Mouse (Mus musculus) spleen, adult 2 months (tissue): ENCODE data around the gene Clec3b. TPM values are rescaled to one million over a fixed set of nuclear protein-coding genes. Genes with fewer than 3 reads are reported as not detected.

Source experiments
- DNase-seq, 2 experiments: peaks; one replicate each; pipeline versions ENCODE4 v3.0.0 to v3.0.0-alpha.2; 2012 to 2021; ENCODE audit warnings: low spot score in 2 of 2, low read depth in 1 of 2
- H3K27ac ChIP-seq: fragments of 200-500 bp; 2 replicates; pipeline ENCODE4 v1.5.1; 2012; ENCODE audit warnings: low read length, inconsistent platforms; ENCODE audit not compliant: insufficient read depth
- H3K27me3 ChIP-seq: fragments of 200-500 bp; 2 replicates; pipeline ENCODE4 v1.6.1; 2012; ENCODE audit warnings: mild to moderate bottlenecking, moderate library complexity, low read length, inconsistent platforms; ENCODE audit not compliant: control insufficient read depth, insufficient read depth
- H3K36me3 ChIP-seq: fragments of 200-500 bp; 2 replicates; pipeline ENCODE4 v1.6.1; 2012; ENCODE audit warnings: mild to moderate bottlenecking, low read length, inconsistent platforms; ENCODE audit not compliant: control insufficient read depth, insufficient read depth
- H3K4me1 ChIP-seq: fragments of 200-500 bp; 2 replicates; pipeline ENCODE4 v1.6.1; 2011; ENCODE audit warnings: inconsistent platforms; ENCODE audit not compliant: control insufficient read depth, insufficient read depth, insufficient read length
- H3K4me3 ChIP-seq: fragments of 200-500 bp; 2 replicates; pipeline ENCODE4 v1.5.1; 2011; ENCODE audit warnings: mild to moderate bottlenecking, inconsistent platforms; ENCODE audit not compliant: insufficient read depth, insufficient read length; ENCODE audit errors: extremely low read depth
- CTCF ChIP-seq: fragments of 200-500 bp; IDR thresholded peaks from 2 replicates; pipeline ENCODE4 v1.5.1; 2011; ENCODE audit warnings: mild to moderate bottlenecking, inconsistent platforms; ENCODE audit not compliant: insufficient read depth, insufficient read length, insufficient replicate concordance; ENCODE audit errors: extremely low read depth
- POLR2A ChIP-seq: fragments of 200-500 bp; IDR thresholded peaks from 2 replicates; pipeline ENCODE4 v1.6.1; 2011; ENCODE audit warnings: low read depth, low read length, inconsistent platforms
- WGBS: fragments of 180-500 bp; shearing (Covaris S2); methylation state at CpG from one replicate; pipeline ENCODE4 v1.1.7; 2018; 5-methylcytosine and 5-hydroxymethylcytosine counted together
- polyA plus RNA-seq: library from polyadenylated mRNA; depleted of rRNA; stranded (reverse); fragments of >200 nt; gene quantifications from 2 replicates; pipeline ENCODE4 v1.2.3, GENCODE M21; 2012

The Clec3b gene
- polyA plus RNA-seq, 1 experiment: 4.6 TPM

GRCm38 (mm10) chr9:123162985-123163694, 12.4 kb downstream of the Clec3b start:
- no peak for DNase-seq
- H3K36me3 ChIP-seq: no peaks in the 10 kb centered on the region
- H3K4me1 ChIP-seq: no peaks in the 10 kb centered on the region
- no peak overlapping the region for H3K4me3 ChIP-seq
- H3K27ac ChIP-seq: no peak overlapping the region
- TF ChIP-seq POLR2A (no peak), CTCF (no peak)
- 94% methylated on average over 4 of the region's 4 CpGs for WGBS
- H3K27me3 ChIP-seq: no peaks in the 10 kb centered on the region

DNA sequence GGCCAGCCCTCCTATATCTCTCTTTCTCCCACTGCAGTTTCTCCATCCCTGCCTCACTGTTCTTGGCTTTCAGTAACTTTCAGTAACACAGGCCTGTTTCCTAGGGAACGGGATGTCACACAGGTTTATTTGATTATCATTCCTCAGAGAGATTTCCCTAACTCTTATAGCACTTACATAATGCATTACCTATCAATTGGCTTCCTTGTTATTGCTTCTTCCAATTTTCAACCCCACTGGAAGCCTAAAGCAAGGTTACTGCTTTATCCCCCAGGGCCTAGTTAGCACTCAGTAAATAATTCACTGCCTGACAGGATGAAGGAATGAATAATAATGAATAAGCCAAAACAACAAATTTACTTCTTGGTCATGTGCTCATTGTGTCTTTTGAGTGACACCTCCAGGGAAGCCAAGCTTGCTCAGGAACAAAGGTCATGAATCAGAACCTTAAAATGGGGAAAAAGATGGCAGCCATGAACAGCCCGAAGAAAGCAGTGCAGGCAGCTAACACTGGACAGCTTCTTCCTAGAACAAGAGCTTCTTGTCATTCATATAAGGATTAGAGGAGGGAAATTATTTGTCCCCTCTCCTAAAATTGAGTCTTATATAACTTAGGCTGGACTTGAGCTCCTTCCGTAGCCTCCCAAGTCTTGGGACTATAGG, 15.2 kb downstream of the Clec3b start:
- Histone ChIP-seq H3K4me1 (no peaks in the 10 kb centered on the region), H3K4me3 (no peak overlapping the region), H3K27me3 (no peaks in the 10 kb centered on the region), H3K27ac (no peak overlapping the region), H3K36me3 (no peaks in the 10 kb centered on the region)
- WGBS: 91% methylated on average over 3 of the region's 3 CpGs
- no peak for DNase-seq
- TF ChIP-seq CTCF: no peak
- no peak for TF ChIP-seq POLR2A

GRCm38 (mm10) chr9:123173760-123174159, 23.0 kb downstream of the Clec3b start:
- H3K27ac ChIP-seq: no peak overlapping the region
- no peak for TF ChIP-seq POLR2A
- no peak for TF ChIP-seq CTCF
- no peak for DNase-seq
- no peaks in the 10 kb centered on the region for H3K4me1 ChIP-seq
- H3K4me3 ChIP-seq: no peak overlapping the region
- H3K36me3 ChIP-seq: no peaks in the 10 kb centered on the region
- WGBS: 78% methylated on average over 6 of the region's 6 CpGs
- no peaks in the 10 kb centered on the region for H3K27me3 ChIP-seq

DNA sequence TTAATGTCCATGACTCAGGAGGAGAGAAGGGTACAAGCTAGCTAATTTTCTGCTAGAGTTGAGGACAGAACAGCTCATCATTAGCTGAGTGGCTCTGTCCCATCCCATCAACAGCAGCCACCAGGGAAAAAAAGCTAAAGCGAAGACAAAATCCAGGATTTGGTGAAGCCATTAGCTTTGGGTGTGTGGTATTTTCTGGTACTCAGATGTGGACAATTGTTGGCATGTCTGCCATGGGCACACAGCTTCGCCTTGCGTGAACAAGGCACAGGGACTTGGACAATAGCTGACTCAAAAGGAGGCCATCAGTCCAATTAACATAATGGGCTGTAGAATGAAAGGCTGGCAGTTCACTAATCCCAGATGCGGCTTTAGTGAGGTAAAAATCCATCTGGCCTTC, 23.6 kb downstream of the Clec3b start:
- TF ChIP-seq POLR2A: no peak
- TF ChIP-seq CTCF: no peak
- no peak for DNase-seq
- Histone ChIP-seq H3K27me3 (no peaks in the 10 kb centered on the region), H3K4me1 (no peaks in the 10 kb centered on the region), H3K27ac (no peak overlapping the region), H3K4me3 (no peak overlapping the region), H3K36me3 (no peaks in the 10 kb centered on the region)
- 91% methylated on average over 4 of the region's 4 CpGs for WGBS

DNA sequence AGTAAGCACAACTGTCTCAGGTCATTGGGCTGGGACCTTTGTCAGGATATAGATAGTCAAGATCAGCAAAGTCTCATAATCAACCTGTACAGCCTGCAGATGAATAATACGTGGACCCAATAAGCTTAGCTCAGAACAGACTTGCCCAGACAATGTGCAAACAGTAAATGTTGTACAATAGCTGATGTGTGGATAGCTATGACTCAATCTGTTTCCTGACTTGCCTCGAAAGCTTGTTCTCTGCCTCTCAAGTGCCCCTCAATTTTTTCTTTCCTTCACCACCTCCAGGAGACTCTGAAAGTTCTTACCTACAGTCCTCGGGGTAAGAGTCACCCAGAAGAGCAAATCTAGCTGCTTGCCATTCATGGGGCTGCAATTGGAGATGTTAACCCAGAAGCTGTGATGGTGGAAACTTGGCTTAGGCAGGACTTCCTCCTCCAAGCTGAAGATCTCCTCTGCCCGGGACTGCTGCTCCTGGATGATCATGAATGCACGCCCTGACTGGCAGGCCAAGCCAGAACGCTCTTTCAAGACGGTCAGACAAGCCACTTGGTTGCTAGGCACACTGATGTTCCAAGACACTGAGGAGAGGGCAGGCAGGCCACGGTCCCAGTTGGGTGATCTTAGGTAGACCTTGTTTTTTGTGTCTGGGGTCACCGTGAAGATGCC, 26.8 kb downstream of the Clec3b start:
- H3K27me3 ChIP-seq: no peaks in the 10 kb centered on the region
- no peak for DNase-seq
- no peaks in the 10 kb centered on the region for H3K4me1 ChIP-seq
- H3K27ac ChIP-seq: no peak overlapping the region
- H3K4me3 ChIP-seq: no peak overlapping the region
- TF ChIP-seq POLR2A (no peak), CTCF (no peak)
- H3K36me3 ChIP-seq: no peaks in the 10 kb centered on the region
- WGBS: 84% methylated on average over 9 of the region's 9 CpGs

DNA sequence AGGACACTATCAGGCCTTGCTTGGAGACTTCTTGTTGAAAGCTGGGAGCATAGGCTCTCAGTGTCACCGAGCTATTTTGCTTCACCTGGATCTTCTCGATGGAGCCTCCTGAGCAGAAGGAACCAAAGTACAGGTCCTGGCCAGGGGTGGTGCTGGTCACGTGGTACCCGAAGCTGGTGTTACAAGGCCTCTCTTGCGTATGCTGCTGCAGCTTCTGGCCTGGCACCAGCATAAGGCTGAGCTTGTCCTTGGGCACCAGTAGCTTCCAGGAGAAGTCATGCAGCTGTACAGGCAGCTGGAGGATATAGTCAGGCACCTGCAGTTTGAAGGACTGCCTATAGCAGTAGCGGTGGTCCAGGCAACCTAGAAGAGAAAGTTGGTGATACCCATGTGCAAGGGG, 29.3 kb downstream of the Clec3b start:
- Histone ChIP-seq H3K27ac (no peak overlapping the region), H3K4me1 (no peaks in the 10 kb centered on the region), H3K4me3 (no peak overlapping the region), H3K27me3 (no peaks in the 10 kb centered on the region), H3K36me3 (no peaks in the 10 kb centered on the region)
- TF ChIP-seq CTCF (no peak), POLR2A (no peak)
- WGBS: 89% methylated on average over 6 of the region's 6 CpGs
- no peak for DNase-seq
